Mouse (Mus musculus) lung, adult 2 months (tissue): ENCODE results near the gene Gtf3c6.

Source experiments
- CTCF ChIP-seq: fragments of 200-500 bp; IDR thresholded peaks from 2 replicates; pipeline ENCODE4 v1.5.1; 2011; ENCODE audit warnings: mild to moderate bottlenecking, low read length, control low read depth; ENCODE audit not compliant: insufficient read depth
- POLR2A ChIP-seq: fragments of 200-500 bp; IDR thresholded peaks from 2 replicates; pipeline ENCODE4 v1.6.1; 2011; ENCODE audit warnings: low read depth, mild to moderate bottlenecking, control low read depth, low read length, borderline replicate concordance; ENCODE audit errors: extremely low read depth

GRCm38 (mm10) chr10:40249625-40250024 is 8.3 kb downstream of the Gtf3c6 start:
- TF ChIP-seq CTCF (no peak), POLR2A (no peak)
